Mouse (Mus musculus) liver, embryonic 12.5 days (tissue): ENCODE results near the gene Bloc1s5. TPM values are rescaled to one million over a fixed set of nuclear protein-coding genes. Genes with fewer than 3 reads are reported as not detected.
"Not testable (repeated sequence)": the region's sequence is repeated elsewhere in the genome, so short reads cannot be mapped to it uniquely, and the experiment has no call there.

ENCODE experiments used
- ATAC-seq: fragments of 200-750 bp; cut with Nextera tagmentation; 2 replicates; pipeline ENCODE4 v1.8.0; 2017; ENCODE audit warnings: moderate number of reproducible peaks, mild to moderate bottlenecking, moderate library complexity
- H3K27ac ChIP-seq: fragments of 300-500 bp; sonication (generic); 2 replicates; pipeline ENCODE4 v1.5.1; 2016; ENCODE audit warnings: mild to moderate bottlenecking
- H3K27me3 ChIP-seq: fragments of 300-500 bp; sonication (generic); replicated peaks from 2 replicates; pipeline ENCODE4 v1.6.1; 2016; ENCODE audit warnings: mild to moderate bottlenecking, moderate library complexity
- H3K36me3 ChIP-seq: fragments of 300-500 bp; sonication (generic); 2 replicates; pipeline ENCODE4 v1.6.1; 2016; ENCODE audit warnings: mild to moderate bottlenecking, moderate library complexity
- H3K4me1 ChIP-seq: fragments of 300-500 bp; sonication (generic); 2 replicates; pipeline ENCODE4 v1.6.1; 2016
- H3K4me2 ChIP-seq: fragments of 300-500 bp; sonication (generic); 2 replicates; pipeline ENCODE4 v1.6.1; 2016; ENCODE audit warnings: mild to moderate bottlenecking, moderate library complexity
- H3K4me3 ChIP-seq: fragments of 300-500 bp; sonication (generic); 2 replicates; pipeline ENCODE4 v1.5.1; 2016; ENCODE audit warnings: mild to moderate bottlenecking, moderate library complexity
- H3K9ac ChIP-seq: fragments of 300-500 bp; sonication (generic); 2 replicates; pipeline ENCODE4 v1.6.1; 2016; ENCODE audit warnings: mild to moderate bottlenecking, moderate library complexity
- H3K9me3 ChIP-seq: fragments of 300-500 bp; sonication (generic); replicated peaks from 2 replicates; pipeline ENCODE4 v1.6.1; 2016; ENCODE audit warnings: mild to moderate bottlenecking, moderate library complexity
- WGBS: fragments of 180-500 bp; shearing (Covaris S2); methylation state at CpG from one replicate; pipeline ENCODE4 v1.1.7; 2016; ENCODE audit not compliant: insufficient replicate concordance; 5-methylcytosine and 5-hydroxymethylcytosine counted together
- polyA plus RNA-seq: library from polyadenylated mRNA; unstranded; fragments of >200 nt; fragmentation: Nextera tagmentation; extraction: Ambion mirVana; gene quantifications from 2 replicates; pipeline ENCODE4 v1.2.1, GENCODE M21; 2016

Gene Bloc1s5
- 16.0 and 16.4 TPM in 2 replicates for polyA plus RNA-seq

GRCm38 (mm10) chr13:38634800-38635269, at the start of gene Bloc1s5:
Gene Bloc1s5 (minus strand): TSS chr13:38635109.
- peak within 1 kb of the TSS; percentile 68 for H3K4me3 ChIP-seq
- H3K9me3 ChIP-seq: no peaks in the 10 kb centered on the region
- WGBS: under 1% methylated on average over 41 of the region's 44 CpGs
- H3K27me3 ChIP-seq: no peaks in the 10 kb centered on the region
- peaks cover 7% of the 10 kb centered on the region for H3K36me3 ChIP-seq
- peak within 1 kb of the TSS; percentile 83 for H3K9ac ChIP-seq
- ATAC-seq: peak; percentile 92
- H3K4me1 ChIP-seq: peaks cover 32% of the 10 kb centered on the region
- H3K27ac ChIP-seq: peak within 1 kb of the TSS; percentile 96
- peak within 1 kb of the TSS; percentile 75 for H3K4me2 ChIP-seq

- no peak overlapping the region for H3K4me3 ChIP-seq
- no peaks in the 10 kb centered on the region for H3K9me3 ChIP-seq
- peaks cover 8% of the 10 kb centered on the region for H3K4me1 ChIP-seq
- no peaks in the 10 kb centered on the region for H3K27me3 ChIP-seq
- H3K36me3 ChIP-seq: no peaks in the 10 kb centered on the region
- ATAC-seq: no peak
- no peak overlapping the region for H3K27ac ChIP-seq
- no peak overlapping the region for H3K9ac ChIP-seq
- WGBS: 74% methylated on average over 9 of the region's 9 CpGs
- no peak overlapping the region for H3K4me2 ChIP-seq
These were observed 37.4 kb upstream of the Bloc1s5 start for GRCm38 (mm10) chr13:38672336-38672735.

- not testable (repeated sequence) for H3K4me1 ChIP-seq, H3K27me3 ChIP-seq, H3K36me3 ChIP-seq, H3K27ac ChIP-seq, H3K9me3 ChIP-seq, ATAC-seq, H3K9ac ChIP-seq, H3K4me3 ChIP-seq, H3K4me2 ChIP-seq
- WGBS: 78% methylated on average over 6 of the region's 6 CpGs
These were observed 36.5 kb upstream of the Bloc1s5 start for GRCm38 (mm10) chr13:38671451-38671850.

- Histone ChIP-seq H3K36me3 (no peaks in the 10 kb centered on the region), H3K4me2 (no peak overlapping the region), H3K4me1 (peaks cover 19% of the 10 kb centered on the region), H3K27me3 (no peaks in the 10 kb centered on the region), H3K27ac (no peak overlapping the region), H3K9me3 (no peaks in the 10 kb centered on the region), H3K9ac (no peak overlapping the region), H3K4me3 (no peak overlapping the region)
- no peak for ATAC-seq
These were observed 35.1 kb upstream of the Bloc1s5 start for GRCm38 (mm10) chr13:38670051-38670450.

GRCm38 (mm10) chr13:38668514-38668913, 33.6 kb upstream of the Bloc1s5 start:
- H3K4me2 ChIP-seq: no peak overlapping the region
- H3K9ac ChIP-seq: no peak overlapping the region
- no peaks in the 10 kb centered on the region for H3K9me3 ChIP-seq
- H3K36me3 ChIP-seq: no peaks in the 10 kb centered on the region
- no peak overlapping the region for H3K27ac ChIP-seq
- 21% methylated on average over 2 of the region's 2 CpGs for WGBS
- H3K4me3 ChIP-seq: no peak overlapping the region
- H3K27me3 ChIP-seq: no peaks in the 10 kb centered on the region
- ATAC-seq: peak; percentile 36; the same call in 1 of the 2 replicates
- peaks cover 31% of the 10 kb centered on the region for H3K4me1 ChIP-seq

GRCm38 (mm10) chr13:38664753-38665152, 29.8 kb upstream of the Bloc1s5 start:
- peaks cover 12% of the 10 kb centered on the region; the same call in 1 of the 2 replicates for H3K9me3 ChIP-seq
- peak; percentile 93 for ATAC-seq
- peak overlapping the region; percentile 44; the same call in 1 of the 2 replicates for H3K9ac ChIP-seq
- peak overlapping the region; percentile 80 for H3K27ac ChIP-seq
- no peak overlapping the region for H3K4me3 ChIP-seq
- peak overlapping the region; percentile 54 for H3K4me2 ChIP-seq
- peaks cover 5% of the 10 kb centered on the region; the same call in 1 of the 2 replicates for H3K36me3 ChIP-seq
- 9% methylated on average over 1 of the region's 1 CpGs for WGBS
- H3K4me1 ChIP-seq: peaks cover 37% of the 10 kb centered on the region
- H3K27me3 ChIP-seq: no peaks in the 10 kb centered on the region

- Histone ChIP-seq H3K36me3 (peaks cover 27% of the 10 kb centered on the region), H3K27me3 (no peaks in the 10 kb centered on the region), H3K9me3 (peaks cover 12% of the 10 kb centered on the region; the same call in 1 of the 2 replicates), H3K4me2 (peak overlapping the region; percentile 92), H3K9ac (0 out of 2 replicates have a peak overlapping the region, but pooled peaks have one; percentile 12), H3K4me1 (peaks cover 37% of the 10 kb centered on the region), H3K4me3 (peak overlapping the region; percentile 95; the same call in 1 of the 2 replicates), H3K27ac (peak overlapping the region; percentile 87)
- 69% methylated on average over 12 of the region's 12 CpGs for WGBS
- ATAC-seq: no peak
These were observed 24.7 kb upstream of the Bloc1s5 start for GRCm38 (mm10) chr13:38659524-38660136.

GRCm38 (mm10) chr13:38658528-38659280, 23.8 kb upstream of the Bloc1s5 start, which contains the start of gene Eef1e1:
Gene Eef1e1 (minus strand): TSS chr13:38659058.
- H3K4me1 ChIP-seq: peaks cover 29% of the 10 kb centered on the region
- no peaks in the 10 kb centered on the region for H3K27me3 ChIP-seq
- peak within 1 kb of the TSS; percentile 92 for H3K4me2 ChIP-seq
- peak within 1 kb of the TSS; percentile 87 for H3K27ac ChIP-seq
- peaks cover 12% of the 10 kb centered on the region; the same call in 1 of the 2 replicates for H3K9me3 ChIP-seq
- H3K4me3 ChIP-seq: peak within 1 kb of the TSS; percentile 95
- H3K9ac ChIP-seq: peak within 1 kb of the TSS; percentile 86
- H3K36me3 ChIP-seq: peaks cover 36% of the 10 kb centered on the region
- WGBS: under 1% methylated on average over 59 of the region's 59 CpGs
- peak; percentile 98 for ATAC-seq

- Histone ChIP-seq H3K27ac (peak overlapping the region; percentile 40), H3K4me3 (peak overlapping the region; percentile 95), H3K4me2 (peak overlapping the region; percentile 92), H3K9me3 (peaks cover 12% of the 10 kb centered on the region; the same call in 1 of the 2 replicates), H3K9ac (peak overlapping the region; percentile 86), H3K27me3 (no peaks in the 10 kb centered on the region), H3K4me1 (peaks cover 29% of the 10 kb centered on the region), H3K36me3 (peaks cover 45% of the 10 kb centered on the region)
- no peak for ATAC-seq
- WGBS: 16% methylated on average over 4 of the region's 4 CpGs
These were observed 23.0 kb upstream of the Bloc1s5 start for GRCm38 (mm10) chr13:38657865-38658264.

GRCm38 (mm10) chr13:38650292-38650691, 15.4 kb upstream of the Bloc1s5 start:
- no peak for ATAC-seq
- Histone ChIP-seq H3K27me3 (no peaks in the 10 kb centered on the region), H3K36me3 (peaks cover 97% of the 10 kb centered on the region), H3K27ac (no peak overlapping the region), H3K9ac (no peak overlapping the region), H3K4me1 (no peaks in the 10 kb centered on the region), H3K9me3 (no peaks in the 10 kb centered on the region), H3K4me2 (no peak overlapping the region), H3K4me3 (no peak overlapping the region)
- WGBS: 86% methylated on average over 4 of the region's 4 CpGs

- Histone ChIP-seq H3K27me3 (no peaks in the 10 kb centered on the region), H3K4me1 (no peaks in the 10 kb centered on the region), H3K27ac (no peak overlapping the region), H3K9ac (no peak overlapping the region), H3K36me3 (peaks cover 97% of the 10 kb centered on the region), H3K4me3 (no peak overlapping the region), H3K4me2 (no peak overlapping the region), H3K9me3 (no peaks in the 10 kb centered on the region)
- 74% methylated on average over 4 of the region's 4 CpGs for WGBS
- ATAC-seq: no peak
These were observed 14.2 kb upstream of the Bloc1s5 start for GRCm38 (mm10) chr13:38649069-38649468.

- ATAC-seq: no peak
- H3K36me3 ChIP-seq: peaks cover 49% of the 10 kb centered on the region
- no peak overlapping the region for H3K9ac ChIP-seq
- H3K9me3 ChIP-seq: no peaks in the 10 kb centered on the region
- no peak overlapping the region for H3K27ac ChIP-seq
- no peak overlapping the region for H3K4me2 ChIP-seq
- H3K4me1 ChIP-seq: no peaks in the 10 kb centered on the region
- no peak overlapping the region for H3K4me3 ChIP-seq
- H3K27me3 ChIP-seq: no peaks in the 10 kb centered on the region
- WGBS: 88% methylated on average over 5 of the region's 5 CpGs
These were observed 6.5 kb upstream of the Bloc1s5 start for GRCm38 (mm10) chr13:38641414-38641813.
